Mouse (Mus musculus): ENCODE data around the gene B3galt4.

DNA sequence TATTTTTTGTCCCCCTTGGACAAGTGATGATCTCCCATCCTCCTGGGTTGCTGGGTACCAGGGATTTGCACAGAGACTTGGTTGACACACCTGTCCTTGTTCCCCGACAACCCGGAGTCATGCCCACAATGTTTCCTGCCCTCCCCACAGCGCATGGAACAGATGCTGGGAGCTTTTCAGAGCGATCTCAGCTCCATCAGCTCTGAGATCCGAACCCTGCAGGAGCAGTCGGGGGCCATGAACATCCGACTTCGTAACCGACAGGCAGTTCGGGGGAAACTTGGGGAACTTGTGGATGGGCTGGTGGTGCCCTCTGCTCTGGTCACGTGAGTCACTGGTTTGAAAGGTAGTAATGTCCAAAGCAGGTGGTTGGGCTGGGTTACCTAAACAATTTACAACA lies 7.2 kb upstream of the B3galt4 start:
- TF ChIP-seq POLR2AphosphoS5 (IDR thresholded peaks at IDR 0.05; ENCODE audit: insufficient replicate concordance, low read depth, low read length) (no peak), GATA1 (IDR thresholded peaks at IDR 0.05; ENCODE audit: borderline replicate concordance, low read length) (no peak)

Data from G1E (cell line).